Mouse (Mus musculus): ENCODE results near the gene Ccr1. TPM values are rescaled to one million over a fixed set of nuclear protein-coding genes. Genes with fewer than 3 reads are reported as not detected.
"Not testable (repeated sequence)": the region's sequence is repeated elsewhere in the genome, so short reads cannot be mapped to it uniquely, and the experiment has no call there.

Ccr1 gene
- total and polyA plus RNA-seq, 2 experiments: under 0.01 to 0.04 TPM

- no peaks in the 10 kb centered on the region for H3K27me3 ChIP-seq (ENCODE audit: control insufficient read depth, insufficient read depth, low read length)
- H3K79me2 ChIP-seq (ENCODE audit: control insufficient read depth, insufficient read depth, low read length): no peaks in the 10 kb centered on the region
- DNase-seq (ENCODE audit: extremely low read depth, low read depth, low spot score): no peak
- no peaks in the 10 kb centered on the region for H3K36me3 ChIP-seq (ENCODE audit: control insufficient read depth, insufficient read depth, low read length)
- TF ChIP-seq CTCF (IDR thresholded peaks at IDR 0.05; ENCODE audit: low read depth, low read length) (no peak), POLR2A (IDR thresholded peaks at IDR 0.05; ENCODE audit: extremely low read depth, insufficient read depth, low read length) (no peak)
- peaks cover 3% of the 10 kb centered on the region; the same call in 1 of the 2 replicates for H3K4me1 ChIP-seq (ENCODE audit: control insufficient read depth, insufficient read depth, low read length)
- no peak overlapping the region for H3K4me3 ChIP-seq (ENCODE audit: insufficient read depth, low read depth, low read length)
- no peak overlapping the region for H3K9ac ChIP-seq (ENCODE audit: low read depth, low read length)
- WGBS: 53% methylated on average over 4 of the region's 4 CpGs
- no peak overlapping the region for H3K27ac ChIP-seq (replicated peaks; ENCODE audit: insufficient read depth, low read depth, low read length)
Measured at GRCm38 (mm10) chr9:123981909-123982308, 13.4 kb upstream of the Ccr1 start.

DNA sequence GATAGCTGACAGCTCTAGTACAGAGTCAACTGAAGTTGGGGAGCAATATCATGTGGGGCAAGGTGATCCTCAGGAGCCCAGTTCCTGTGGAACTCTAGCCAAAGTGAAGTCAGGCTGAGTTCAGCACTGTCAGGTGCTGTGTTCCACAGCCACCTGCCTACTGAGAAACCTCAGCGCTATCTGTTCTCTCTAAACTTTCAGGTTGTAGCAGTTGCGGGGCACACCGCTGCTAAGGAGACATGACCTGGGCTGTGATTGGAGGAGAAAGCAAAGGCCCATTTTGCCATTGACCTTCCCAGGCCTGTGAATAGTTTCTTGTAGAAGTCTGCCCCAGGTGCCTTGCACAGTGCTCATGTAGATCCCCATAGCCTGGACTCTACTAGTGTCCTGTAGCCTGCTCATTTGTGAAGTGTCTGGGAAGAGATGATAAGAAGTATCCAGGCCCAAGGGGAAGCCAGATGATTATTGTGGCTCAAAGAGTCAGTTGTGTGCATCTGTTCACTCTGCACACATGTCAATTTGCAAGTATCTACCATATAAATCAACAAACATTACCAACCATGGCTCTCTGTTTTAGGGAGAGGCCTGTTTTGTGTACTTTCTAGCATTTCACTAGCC is 12.5 kb upstream of the Ccr1 start:
- H3K4me3 ChIP-seq (ENCODE audit: insufficient read depth, low read depth, low read length); H3K79me2 ChIP-seq (ENCODE audit: control insufficient read depth, insufficient read depth, low read length); H3K27me3 ChIP-seq (ENCODE audit: control insufficient read depth, insufficient read depth, low read length); DNase-seq (ENCODE audit: extremely low read depth, low read depth, low spot score); H3K36me3 ChIP-seq (ENCODE audit: control insufficient read depth, insufficient read depth, low read length); H3K4me1 ChIP-seq (ENCODE audit: control insufficient read depth, insufficient read depth, low read length); H3K27ac ChIP-seq (replicated peaks; ENCODE audit: insufficient read depth, low read depth, low read length); H3K9ac ChIP-seq (ENCODE audit: low read depth, low read length): not testable (repeated sequence)
- no CpG with 5 or more reads among the region's 3 CpGs for WGBS

DNA sequence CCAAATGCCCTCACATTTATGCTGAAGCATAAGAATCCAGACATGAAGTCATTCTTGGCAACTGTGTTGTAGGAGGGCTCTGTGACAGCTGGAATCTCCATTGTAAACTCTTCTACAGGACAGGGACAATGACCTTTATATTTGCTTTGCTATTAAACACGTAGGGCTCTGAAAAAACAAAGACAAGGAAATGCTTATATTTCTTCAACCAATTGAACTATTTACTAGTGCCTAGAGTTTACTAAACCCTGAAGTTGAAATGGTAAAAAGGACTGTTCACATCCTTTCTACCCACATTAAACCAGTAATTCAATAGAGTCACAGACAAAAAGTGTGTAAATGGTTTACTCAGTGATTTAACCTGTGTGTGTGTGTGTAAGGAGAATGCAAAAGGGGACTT is 9.8 kb upstream of the Ccr1 start, which contains the start of gene Ccr1l1:
Gene Ccr1l1 (minus strand): TSS at position 101 of the 400 bp plus-strand sequence.
- DNase-seq (ENCODE audit: extremely low read depth, low read depth, low spot score): no peak
- peaks cover 3% of the 10 kb centered on the region; the same call in 1 of the 2 replicates for H3K4me1 ChIP-seq (ENCODE audit: control insufficient read depth, insufficient read depth, low read length)
- TF ChIP-seq POLR2A (IDR thresholded peaks at IDR 0.05; ENCODE audit: extremely low read depth, insufficient read depth, low read length) (no peak), CTCF (IDR thresholded peaks at IDR 0.05; ENCODE audit: low read depth, low read length) (no peak)
- H3K4me3 ChIP-seq (ENCODE audit: insufficient read depth, low read depth, low read length): no peak within 1 kb of the TSS
- no peaks in the 10 kb centered on the region for H3K79me2 ChIP-seq (ENCODE audit: control insufficient read depth, insufficient read depth, low read length)
- 16% methylated on average over 1 of the region's 1 CpGs for WGBS
- no peak within 1 kb of the TSS for H3K9ac ChIP-seq (ENCODE audit: low read depth, low read length)
- H3K27ac ChIP-seq (replicated peaks; ENCODE audit: insufficient read depth, low read depth, low read length): no peak within 1 kb of the TSS
- no peaks in the 10 kb centered on the region for H3K27me3 ChIP-seq (ENCODE audit: control insufficient read depth, insufficient read depth, low read length)
- H3K36me3 ChIP-seq (ENCODE audit: control insufficient read depth, insufficient read depth, low read length): no peaks in the 10 kb centered on the region

DNA sequence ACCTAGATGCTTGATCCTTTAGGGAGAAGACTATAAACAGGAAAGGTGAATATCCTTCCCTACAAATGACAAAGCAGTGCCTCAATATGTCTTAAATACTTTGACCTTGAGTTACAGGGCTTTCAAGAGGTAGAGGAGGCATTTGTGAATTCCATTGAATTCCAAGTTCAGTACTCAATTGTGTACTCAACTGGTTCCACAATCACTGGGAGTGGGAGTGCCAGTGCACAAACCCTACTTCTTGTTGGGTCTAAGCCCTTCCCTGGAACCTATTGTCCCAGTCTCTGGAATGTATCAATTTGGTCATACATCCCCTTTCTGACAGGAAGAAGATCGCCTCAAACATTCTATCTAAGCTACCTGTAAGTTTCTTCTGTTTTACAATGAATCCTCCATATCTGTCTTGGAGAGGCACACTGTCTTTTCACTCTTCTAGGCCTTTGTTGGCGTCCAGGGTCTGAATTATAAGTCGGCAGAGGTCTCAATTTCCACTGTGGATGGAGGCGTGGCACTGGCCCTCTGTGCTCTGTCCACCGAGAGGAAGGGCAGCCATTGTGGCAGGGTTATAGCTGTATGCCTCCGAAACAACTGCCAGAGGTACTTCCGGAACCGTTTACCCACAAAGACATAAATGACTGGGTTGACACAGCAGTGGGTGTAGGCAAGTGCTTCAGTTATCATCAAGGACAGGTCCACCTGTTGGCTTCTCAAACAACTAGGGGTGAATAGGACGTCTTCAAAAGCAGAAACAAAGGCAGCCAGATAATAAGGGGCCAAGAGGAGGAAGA is 8.6 kb upstream of the Ccr1 start:
- TF ChIP-seq CTCF (IDR thresholded peaks at IDR 0.05; ENCODE audit: low read depth, low read length) (no peak), POLR2A (IDR thresholded peaks at IDR 0.05; ENCODE audit: extremely low read depth, insufficient read depth, low read length) (no peak)
- H3K4me1 ChIP-seq (ENCODE audit: control insufficient read depth, insufficient read depth, low read length): peaks cover 3% of the 10 kb centered on the region; the same call in 1 of the 2 replicates
- no peaks in the 10 kb centered on the region for H3K27me3 ChIP-seq (ENCODE audit: control insufficient read depth, insufficient read depth, low read length)
- DNase-seq (ENCODE audit: extremely low read depth, low read depth, low spot score): no peak
- no peak overlapping the region for H3K27ac ChIP-seq (replicated peaks; ENCODE audit: insufficient read depth, low read depth, low read length)
- H3K4me3 ChIP-seq (ENCODE audit: insufficient read depth, low read depth, low read length): no peak overlapping the region
- no peaks in the 10 kb centered on the region for H3K79me2 ChIP-seq (ENCODE audit: control insufficient read depth, insufficient read depth, low read length)
- 83% methylated on average over 9 of the region's 9 CpGs for WGBS
- no peaks in the 10 kb centered on the region for H3K36me3 ChIP-seq (ENCODE audit: control insufficient read depth, insufficient read depth, low read length)
- H3K9ac ChIP-seq (ENCODE audit: low read depth, low read length): no peak overlapping the region

DNA sequence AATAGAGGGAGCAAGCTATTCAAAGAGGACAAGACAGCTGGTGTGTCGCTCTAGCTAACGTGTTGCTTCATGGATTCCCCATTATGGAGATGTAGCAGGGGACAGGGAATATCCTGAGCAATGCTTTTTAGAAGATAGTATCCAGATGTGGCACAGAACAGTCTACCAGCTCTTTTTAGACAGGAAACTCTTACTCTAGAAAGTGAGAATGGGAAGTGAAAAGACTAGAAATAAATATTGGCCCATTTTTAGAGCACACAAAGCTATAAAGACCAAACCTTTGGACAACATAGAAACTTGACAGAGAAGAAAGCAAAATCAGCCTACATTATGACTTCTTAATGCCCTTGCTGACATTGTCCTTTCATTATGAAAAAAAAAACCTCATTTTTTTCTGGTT is 7.1 kb upstream of the Ccr1 start:
- Histone ChIP-seq H3K79me2 (ENCODE audit: control insufficient read depth, insufficient read depth, low read length) (no peaks in the 10 kb centered on the region), H3K36me3 (ENCODE audit: control insufficient read depth, insufficient read depth, low read length) (no peaks in the 10 kb centered on the region), H3K27ac (replicated peaks; ENCODE audit: insufficient read depth, low read depth, low read length) (no peak overlapping the region), H3K27me3 (ENCODE audit: control insufficient read depth, insufficient read depth, low read length) (no peaks in the 10 kb centered on the region), H3K4me1 (ENCODE audit: control insufficient read depth, insufficient read depth, low read length) (peaks cover 3% of the 10 kb centered on the region; the same call in 1 of the 2 replicates), H3K9ac (ENCODE audit: low read depth, low read length) (no peak overlapping the region), H3K4me3 (ENCODE audit: insufficient read depth, low read depth, low read length) (no peak overlapping the region)
- no peak for DNase-seq (ENCODE audit: extremely low read depth, low read depth, low spot score)
- 88% methylated on average over 2 of the region's 2 CpGs for WGBS
- no peak for TF ChIP-seq CTCF (IDR thresholded peaks at IDR 0.05; ENCODE audit: low read depth, low read length)
- TF ChIP-seq POLR2A (IDR thresholded peaks at IDR 0.05; ENCODE audit: extremely low read depth, insufficient read depth, low read length): no peak

GRCm38 (mm10) chr9:123966858-123967495 is 1.5 kb downstream of the Ccr1 start:
- not testable (repeated sequence) for H3K4me3 ChIP-seq (ENCODE audit: insufficient read depth, low read depth, low read length); H3K9ac ChIP-seq (ENCODE audit: low read depth, low read length); H3K36me3 ChIP-seq (ENCODE audit: control insufficient read depth, insufficient read depth, low read length); DNase-seq (ENCODE audit: extremely low read depth, low read depth, low spot score); H3K27me3 ChIP-seq (ENCODE audit: control insufficient read depth, insufficient read depth, low read length); H3K4me1 ChIP-seq (ENCODE audit: control insufficient read depth, insufficient read depth, low read length); H3K79me2 ChIP-seq (ENCODE audit: control insufficient read depth, insufficient read depth, low read length); H3K27ac ChIP-seq (replicated peaks; ENCODE audit: insufficient read depth, low read depth, low read length)
- 85% methylated on average over 1 of the region's 4 CpGs for WGBS

Measured in liver, adult 2 months (tissue).